Mouse (Mus musculus): ENCODE results near the gene Ttll8.

Ttll8 gene

GRCm38 (mm10) chr15:88885376-88885775 lies 68.8 kb downstream of the Ttll8 start:
- no peak for DNase-seq (ENCODE audit: extremely low read depth, low read depth, low spot score)

GRCm38 (mm10) chr15:88883342-88883741 lies 70.9 kb downstream of the Ttll8 start:
- DNase-seq (ENCODE audit: extremely low read depth, low read depth, low spot score): no peak

- DNase-seq (ENCODE audit: extremely low read depth, low read depth, low spot score): peak; percentile 92
These were observed 71.4 kb downstream of the Ttll8 start for GRCm38 (mm10) chr15:88882851-88883250.

GRCm38 (mm10) chr15:88881253-88882044 lies 72.8 kb downstream of the Ttll8 start:
- no peak for DNase-seq (ENCODE audit: extremely low read depth, low read depth, low spot score)

GRCm38 (mm10) chr15:88877021-88877400 lies 77.2 kb downstream of the Ttll8 start:
- no peak for DNase-seq (ENCODE audit: extremely low read depth, low read depth, low spot score)

GRCm38 (mm10) chr15:88876155-88877020 lies 77.8 kb downstream of the Ttll8 start:
- DNase-seq (ENCODE audit: extremely low read depth, low read depth, low spot score): no peak

GRCm38 (mm10) chr15:88875625-88876081 lies 78.6 kb downstream of the Ttll8 start:
- no peak for DNase-seq (ENCODE audit: extremely low read depth, low read depth, low spot score)

GRCm38 (mm10) chr15:88874477-88874876 lies 79.7 kb downstream of the Ttll8 start:
- no peak for DNase-seq (ENCODE audit: extremely low read depth, low read depth, low spot score)

- DNase-seq (ENCODE audit: extremely low read depth, low read depth, low spot score): no peak
These were observed 80.2 kb downstream of the Ttll8 start for GRCm38 (mm10) chr15:88874061-88874460.

GRCm38 (mm10) chr15:88870418-88871185 lies 83.6 kb downstream of the Ttll8 start:
- no peak for DNase-seq (ENCODE audit: extremely low read depth, low read depth, low spot score)

DNA sequence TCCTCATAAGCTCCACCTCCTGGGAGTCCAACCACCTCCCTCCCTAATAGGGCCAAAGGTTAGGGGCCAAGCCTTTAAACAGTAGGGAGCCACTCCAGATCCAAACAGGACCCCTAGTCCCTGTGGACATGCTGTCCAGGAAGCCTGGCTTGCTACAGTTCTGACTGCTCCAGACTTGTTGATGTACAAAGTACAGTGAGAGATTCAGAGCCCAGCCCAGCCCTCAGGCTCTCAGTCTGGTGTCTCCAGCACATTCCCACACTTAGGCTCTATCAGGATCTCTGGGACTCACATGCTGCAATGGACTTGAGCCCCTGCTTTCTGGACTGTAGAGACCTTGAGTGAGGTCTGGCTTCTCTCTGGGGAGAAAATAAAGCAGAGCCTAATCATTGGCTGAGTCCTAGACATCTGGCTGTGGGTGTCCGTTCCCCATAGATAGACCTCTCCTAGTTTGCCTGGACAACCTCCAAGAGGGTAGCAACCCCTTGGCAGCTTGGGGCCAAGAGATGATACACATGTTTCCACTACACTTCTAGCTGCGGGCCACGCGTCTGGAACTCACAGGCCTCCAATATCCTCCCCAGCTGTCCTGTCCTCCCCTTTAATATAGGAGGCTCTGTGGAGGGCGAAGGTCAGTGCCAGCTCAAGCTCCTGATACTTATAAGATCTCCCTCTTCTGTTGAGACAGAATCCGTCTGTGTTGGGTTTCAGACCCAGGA lies 86.0 kb downstream of the Ttll8 start:
- no peak for DNase-seq (ENCODE audit: extremely low read depth, low read depth, low spot score)

DNA sequence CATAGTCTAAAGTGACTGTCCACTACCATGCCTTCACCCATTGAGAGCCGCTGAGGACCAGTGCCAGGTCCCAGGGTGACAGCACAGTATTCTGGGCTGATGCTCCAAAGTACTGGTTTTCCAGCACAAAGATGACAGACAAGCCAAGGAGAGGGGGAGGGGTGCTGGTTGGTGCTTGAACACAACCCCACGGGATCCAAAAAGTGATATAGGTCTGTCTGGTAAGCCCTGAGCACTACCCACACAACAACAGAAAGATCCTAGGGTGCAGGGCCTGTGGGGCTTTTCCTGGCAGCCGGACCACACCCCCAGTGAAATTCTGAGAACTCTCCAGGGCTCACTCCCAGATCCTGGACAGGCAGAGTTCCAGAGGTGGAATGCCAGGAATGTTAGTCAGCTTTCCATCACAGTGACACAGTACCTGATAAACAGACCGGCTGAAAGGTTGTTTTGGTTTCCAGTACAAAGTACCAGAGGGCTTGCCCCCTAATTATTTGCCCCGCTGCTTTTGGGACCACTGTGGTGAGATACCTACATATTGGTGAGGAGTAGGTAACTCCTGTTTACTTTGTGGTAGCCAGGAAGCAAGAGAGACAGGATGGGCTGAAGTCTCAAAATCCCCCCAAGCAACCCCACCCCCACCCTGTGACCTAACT lies 86.7 kb downstream of the Ttll8 start:
- DNase-seq (ENCODE audit: extremely low read depth, low read depth, low spot score): no peak

DNA sequence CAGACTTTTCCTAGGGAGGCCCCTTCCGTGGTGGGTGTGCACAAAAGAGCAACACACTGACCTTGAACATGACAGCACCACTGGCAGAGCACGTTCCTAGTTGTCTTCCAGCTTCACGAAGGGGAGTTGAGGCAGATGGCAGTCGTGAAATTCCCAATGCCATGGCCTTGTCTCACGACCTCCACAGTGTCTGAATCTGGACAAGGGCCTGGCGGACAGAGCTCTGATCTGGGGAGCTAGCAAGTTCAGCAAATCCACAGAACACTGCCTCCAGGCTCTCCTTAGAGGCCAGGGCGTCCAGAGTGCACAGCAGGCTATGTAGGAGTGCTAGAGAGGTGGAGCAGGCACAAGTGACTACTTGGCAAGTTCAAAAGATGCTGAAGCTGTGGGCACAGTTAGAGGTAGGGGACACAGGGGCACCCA lies 87.3 kb downstream of the Ttll8 start:
- DNase-seq (ENCODE audit: extremely low read depth, low read depth, low spot score): no peak

DNA sequence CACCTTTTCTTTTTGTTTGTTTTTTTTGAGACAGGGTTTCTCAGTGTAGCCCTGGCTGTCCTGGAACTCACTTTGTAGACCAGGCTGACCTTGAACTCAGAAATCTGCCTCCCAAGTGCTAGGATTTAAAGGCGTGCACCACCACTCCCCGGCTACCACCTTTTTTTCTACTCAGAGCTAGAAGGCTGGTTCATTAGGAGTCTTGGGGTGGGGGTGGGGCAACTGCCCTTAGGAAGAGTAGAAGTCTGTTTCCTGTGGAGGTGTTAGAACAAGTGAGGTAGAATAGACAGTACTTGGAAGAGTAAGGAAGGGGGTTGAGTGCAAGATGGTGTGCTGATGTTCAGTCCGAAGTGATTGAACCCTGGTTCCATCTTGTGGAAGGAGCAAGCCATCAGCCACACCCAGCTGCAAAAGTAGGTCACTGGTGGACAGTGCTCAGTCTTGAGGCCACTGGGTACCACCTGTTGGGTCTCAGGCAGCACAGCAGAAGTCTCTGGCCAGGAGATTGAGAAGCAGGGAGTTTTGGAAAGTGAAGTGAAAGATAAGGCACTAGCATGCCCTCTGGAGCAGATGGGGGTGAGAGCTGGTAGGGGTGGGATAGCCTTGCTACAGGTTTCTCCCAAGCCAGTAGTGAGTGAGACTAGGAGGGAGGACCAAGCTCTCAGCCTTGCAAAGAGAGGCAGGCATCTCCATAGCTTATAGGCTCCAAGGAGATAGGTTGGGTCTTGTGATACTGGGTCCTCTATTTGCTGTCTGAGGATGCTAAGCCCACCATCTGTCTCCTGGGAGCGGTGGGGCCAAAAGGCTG lies 88.1 kb downstream of the Ttll8 start:
- no peak for DNase-seq (ENCODE audit: extremely low read depth, low read depth, low spot score)

- no peak for DNase-seq (ENCODE audit: extremely low read depth, low read depth, low spot score)
These were observed 89.2 kb downstream of the Ttll8 start for GRCm38 (mm10) chr15:88865061-88865460.

DNA sequence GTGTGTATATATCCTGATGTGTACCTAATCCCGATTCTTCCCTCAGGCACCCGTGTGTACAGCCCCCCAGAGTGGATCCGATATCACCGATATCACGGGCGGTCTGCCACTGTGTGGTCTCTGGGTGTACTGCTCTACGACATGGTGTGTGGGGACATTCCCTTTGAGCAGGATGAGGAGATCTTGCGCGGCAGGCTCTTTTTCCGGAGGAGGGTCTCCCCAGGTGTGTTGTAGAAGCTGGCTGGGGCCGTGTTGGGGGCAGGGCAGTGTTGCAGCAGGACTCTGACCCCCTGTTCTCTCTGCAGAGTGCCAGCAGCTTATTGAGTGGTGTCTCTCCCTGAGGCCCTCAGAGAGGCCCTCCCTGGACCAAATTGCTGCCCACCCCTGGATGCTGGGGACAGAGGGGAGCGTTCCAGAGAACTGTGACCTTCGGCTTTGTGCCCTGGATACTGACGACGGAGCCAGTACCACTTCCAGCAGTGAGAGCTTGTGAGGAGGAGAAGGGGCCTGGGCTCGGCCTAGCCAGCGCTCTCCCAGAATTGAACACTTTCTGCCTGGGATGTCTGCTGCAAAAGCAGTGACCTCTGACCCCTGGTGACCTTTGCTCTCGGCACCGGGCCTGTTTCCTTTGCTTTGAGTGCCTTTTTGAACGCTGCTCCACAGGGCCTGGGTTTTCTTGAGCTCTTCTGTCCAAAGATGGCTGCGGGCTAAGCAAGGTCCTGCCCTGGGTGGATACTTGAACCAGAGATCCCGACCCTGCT lies 89.8 kb downstream of the Ttll8 start:
- DNase-seq (ENCODE audit: extremely low read depth, low read depth, low spot score): no peak

DNA sequence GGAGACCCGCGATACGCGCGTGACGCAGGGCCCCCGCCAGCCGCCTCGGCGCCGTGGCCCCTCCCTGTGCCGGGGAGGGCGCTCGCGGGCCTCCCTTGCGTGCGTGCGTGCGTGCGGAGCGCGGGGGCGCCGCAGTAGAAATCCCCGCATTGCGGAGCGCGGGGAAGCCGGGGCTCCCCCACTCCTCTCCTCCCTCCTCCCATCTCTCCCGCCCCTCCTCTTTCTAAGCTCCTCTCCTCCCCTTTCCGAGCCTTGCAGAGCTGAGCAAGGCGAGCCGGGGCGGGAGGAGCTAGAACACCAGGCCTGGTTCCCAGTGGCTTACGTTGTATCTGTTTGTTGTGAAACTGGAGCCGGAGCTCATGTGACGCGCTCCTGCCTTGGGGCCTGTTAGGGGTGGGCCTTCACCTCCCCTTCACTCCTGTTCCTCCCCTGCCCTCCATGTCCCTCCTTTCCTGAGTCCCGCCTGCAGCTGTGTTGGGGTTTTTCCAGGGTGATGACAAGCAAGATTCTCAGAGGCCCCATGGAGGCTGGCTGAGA lies 90.5 kb downstream of the Ttll8 start:
- peak; percentile 87 for DNase-seq (ENCODE audit: extremely low read depth, low read depth, low spot score)
